Mouse (Mus musculus): ENCODE results near the gene Mesp1. TPM values are rescaled to one million over a fixed set of nuclear protein-coding genes. Genes with fewer than 3 reads are reported as not detected.
"Not testable (repeated sequence)": the region's sequence is repeated elsewhere in the genome, so short reads cannot be mapped to it uniquely, and the experiment has no call there.

Gene Mesp1
- total RNA-seq, 4 experiments from 2014 or later, result not detected

GRCm38 (mm10) chr7:79792635-79793421 lies 760 bp downstream of the Mesp1 start:
- no peak for DNase-seq (ENCODE audit: low spot score in 2 of 2)

GRCm38 (mm10) chr7:79789812-79790211 lies 3.8 kb downstream of the Mesp1 start:
- DNase-seq (ENCODE audit: low spot score in 2 of 2), result not testable (repeated sequence)

GRCm38 (mm10) chr7:79786295-79786694 lies 7.3 kb downstream of the Mesp1 start:
- DNase-seq (ENCODE audit: low spot score in 2 of 2), result peak; percentile 25 to 42

- DNase-seq (ENCODE audit: low spot score in 2 of 2), result no peak
Measured at GRCm38 (mm10) chr7:79782516-79782855, 11.1 kb downstream of the Mesp1 start.

- DNase-seq (ENCODE audit: low spot score in 2 of 2), result no peak
Measured at GRCm38 (mm10) chr7:79781826-79782515, 11.6 kb downstream of the Mesp1 start.

GRCm38 (mm10) chr7:79780647-79781626 lies 12.7 kb downstream of the Mesp1 start:
- DNase-seq (ENCODE audit: low spot score in 2 of 2), result peak; percentile 48 to 62

- no peak for DNase-seq (ENCODE audit: low spot score in 2 of 2)
Measured at GRCm38 (mm10) chr7:79771561-79772512, 21.8 kb downstream of the Mesp1 start.

- no peak for DNase-seq (ENCODE audit: low spot score in 2 of 2)
Measured at GRCm38 (mm10) chr7:79769664-79770063, 23.9 kb downstream of the Mesp1 start.

GRCm38 (mm10) chr7:79765991-79766390 lies 27.6 kb downstream of the Mesp1 start:
- DNase-seq (ENCODE audit: low spot score in 2 of 2), result no peak

- DNase-seq (ENCODE audit: low spot score in 2 of 2), result no peak
Measured at GRCm38 (mm10) chr7:79762106-79762505, 31.5 kb downstream of the Mesp1 start.

- DNase-seq (ENCODE audit: low spot score in 2 of 2), result no peak
Measured at GRCm38 (mm10) chr7:79761124-79761876, 32.3 kb downstream of the Mesp1 start.

GRCm38 (mm10) chr7:79759766-79760165 lies 33.8 kb downstream of the Mesp1 start:
- DNase-seq (ENCODE audit: low spot score in 2 of 2), result no peak

- no peak for DNase-seq (ENCODE audit: low spot score in 2 of 2)
Measured at GRCm38 (mm10) chr7:79758176-79758575, 35.4 kb downstream of the Mesp1 start.

- no peak for DNase-seq (ENCODE audit: low spot score in 2 of 2)
Measured at GRCm38 (mm10) chr7:79756334-79756733, 37.3 kb downstream of the Mesp1 start.

- no peak for DNase-seq (ENCODE audit: low spot score in 2 of 2)
Measured at GRCm38 (mm10) chr7:79749511-79749910, 44.1 kb downstream of the Mesp1 start.

GRCm38 (mm10) chr7:79747659-79748058 lies 45.9 kb downstream of the Mesp1 start:
- no peak for DNase-seq (ENCODE audit: low spot score in 2 of 2)

GRCm38 (mm10) chr7:79744585-79744984 lies 49.0 kb downstream of the Mesp1 start:
- no peak for DNase-seq (ENCODE audit: low spot score in 2 of 2)

GRCm38 (mm10) chr7:79744051-79744450 lies 49.5 kb downstream of the Mesp1 start:
- no peak for DNase-seq (ENCODE audit: low spot score in 2 of 2)

- DNase-seq (ENCODE audit: low spot score in 2 of 2), result peak; percentile 52 to 59
Measured at GRCm38 (mm10) chr7:79742659-79743536, 50.7 kb downstream of the Mesp1 start, which contains the start of the genes Pex11a and Wdr93. Pex11a (minus strand) TSS chr7:79743131. Wdr93 (plus strand) TSS chr7:79743163.

Data from gastrocnemius, adult 8-10 months (tissue).